Mouse (Mus musculus): ENCODE data around the gene AU022252. TPM values are rescaled to one million over a fixed set of nuclear protein-coding genes. Genes with fewer than 3 reads are reported as not detected.
A peak's percentile ranks its signal among the peaks of the same experiment; 100 is the strongest.

AU022252 gene
- total RNA-seq, 2 experiments from 2014 or later: 24.9 to 25.6 TPM

DNA sequence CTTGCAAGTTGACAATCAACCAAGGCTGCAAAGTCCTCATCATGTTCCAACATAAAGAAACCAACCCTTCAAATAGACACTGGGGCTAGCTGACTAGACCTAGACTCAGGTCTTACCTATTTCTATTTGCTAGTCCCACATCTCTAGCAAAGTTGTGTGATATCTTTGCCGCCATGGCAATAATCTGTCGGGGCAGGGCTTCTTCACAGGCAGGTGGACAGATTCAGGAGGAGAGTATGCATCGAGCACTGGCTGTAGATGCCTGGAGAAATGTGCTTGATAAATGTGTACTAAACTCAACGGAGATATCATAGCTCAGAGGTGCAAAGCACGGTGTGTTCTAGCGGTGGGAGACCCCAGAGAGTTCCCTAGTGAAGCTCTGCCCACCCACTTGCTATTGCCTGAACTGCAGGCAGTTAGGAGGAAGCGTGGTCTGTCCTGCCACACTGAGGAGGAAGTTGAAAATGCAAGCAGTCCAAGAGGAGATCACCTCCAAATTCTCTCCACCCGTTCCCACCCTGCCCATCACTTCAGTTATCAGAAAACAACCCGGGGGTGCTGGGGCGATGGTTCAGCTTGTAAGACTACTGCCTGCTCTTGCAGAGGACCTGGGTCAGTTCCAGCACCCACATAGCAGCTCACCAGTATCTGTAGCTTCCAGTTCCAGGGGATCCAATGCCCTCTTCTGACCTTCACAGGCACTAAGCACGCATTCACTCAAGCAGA, 44.3 kb downstream of the AU022252 start:
- DNase-seq: no peak

DNA sequence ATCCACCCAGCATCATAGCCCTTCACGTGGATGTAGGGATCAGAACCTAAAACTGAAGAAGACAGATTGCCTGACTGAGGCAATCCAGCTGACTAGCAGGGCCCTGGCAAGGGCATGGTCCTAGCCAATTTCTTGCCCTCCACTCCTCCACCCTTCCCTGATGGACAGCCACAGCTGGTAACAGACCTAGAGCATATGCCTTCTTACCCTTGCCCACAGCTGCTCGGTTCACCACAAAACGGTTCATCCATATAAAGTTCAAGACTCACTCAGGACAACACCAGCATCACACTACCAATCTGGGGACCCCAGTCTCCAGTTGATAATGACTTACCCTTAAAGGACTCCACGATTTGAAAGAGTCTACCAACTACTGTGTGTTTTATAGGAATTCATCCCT, 46.7 kb downstream of the AU022252 start:
- no peak for DNase-seq

- DNase-seq: no peak
Observed at GRCm38 (mm10) chr4:119183525-119183924, 49.0 kb downstream of the AU022252 start.

DNA sequence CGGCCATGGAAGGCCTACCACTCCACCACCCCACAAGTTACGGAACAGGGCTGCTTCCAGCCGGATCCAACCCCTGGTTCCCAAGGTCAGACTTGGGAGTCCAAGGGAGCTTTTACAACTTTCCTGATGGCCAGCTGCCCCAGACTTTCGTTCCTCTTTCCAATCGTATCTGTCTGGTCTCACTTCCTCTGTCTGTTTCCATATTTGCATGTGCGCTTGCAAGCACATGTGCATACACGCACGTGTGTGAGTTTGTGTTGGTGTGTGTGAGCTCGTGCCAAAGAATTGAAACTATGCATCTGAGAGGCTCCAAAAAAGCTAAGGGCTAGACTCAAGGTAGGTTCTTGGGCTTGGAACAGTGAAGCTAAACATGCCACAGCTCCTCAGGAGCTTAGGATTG, 51.1 kb downstream of the AU022252 start:
- DNase-seq: no peak

- DNase-seq: no peak
Observed at GRCm38 (mm10) chr4:119180133-119180707, 52.3 kb downstream of the AU022252 start.

DNA sequence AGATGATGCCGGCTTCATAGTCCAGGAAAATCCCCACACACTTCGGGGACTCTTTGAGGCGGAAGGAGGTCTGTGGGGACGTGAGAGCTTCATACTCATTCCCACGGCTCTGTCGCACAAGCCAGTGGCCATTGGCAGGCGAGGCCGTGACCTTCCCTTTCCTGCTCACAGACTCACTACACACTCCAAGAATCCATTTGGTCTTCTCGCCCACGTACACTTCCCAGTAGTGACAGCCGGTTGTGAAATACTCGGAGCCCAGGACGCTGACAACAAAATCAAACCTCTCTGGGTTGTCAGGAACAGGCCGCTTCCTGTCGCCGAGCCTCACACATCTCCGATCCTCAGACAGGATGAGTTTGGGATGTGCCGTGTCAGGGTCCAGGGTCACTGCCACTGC, 54.2 kb downstream of the AU022252 start:
- DNase-seq: no peak

GRCm38 (mm10) chr4:119177702-119178101, 54.8 kb downstream of the AU022252 start:
- no peak for DNase-seq

DNA sequence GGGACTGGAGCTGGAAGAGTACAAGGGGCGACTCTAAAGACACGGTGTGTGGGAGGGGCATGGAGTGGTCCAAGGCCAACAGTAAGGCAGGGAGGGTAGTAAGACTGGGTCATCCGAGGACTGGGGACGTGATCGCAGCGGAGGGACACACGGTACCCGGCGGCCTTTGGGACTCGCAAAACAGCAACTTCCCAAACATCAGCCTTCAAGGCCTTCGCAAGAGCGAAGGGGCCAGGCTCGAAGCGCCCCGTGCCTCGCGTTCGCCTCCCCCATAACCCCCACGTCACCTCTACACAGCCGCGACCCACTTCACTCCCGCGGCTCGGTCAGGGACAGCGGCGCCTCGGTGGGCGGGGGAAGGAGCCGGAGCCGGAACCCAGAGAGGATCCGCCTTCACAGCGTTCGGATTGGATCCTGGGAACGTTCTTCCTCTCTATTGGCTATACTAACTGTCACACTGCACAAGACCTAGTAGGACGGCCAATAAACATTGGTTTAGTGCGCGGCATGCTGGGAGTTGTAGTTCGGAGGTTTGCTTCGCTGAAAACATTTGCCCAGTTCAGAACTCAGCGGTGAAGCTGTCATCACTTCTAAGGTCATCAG, 58.6 kb downstream of the AU022252 start, which contains the start of gene Zfp691:
Gene Zfp691, minus strand, starts transcription at position 345 of the 603 bp plus-strand sequence.
- DNase-seq: peak; percentile 94

DNA sequence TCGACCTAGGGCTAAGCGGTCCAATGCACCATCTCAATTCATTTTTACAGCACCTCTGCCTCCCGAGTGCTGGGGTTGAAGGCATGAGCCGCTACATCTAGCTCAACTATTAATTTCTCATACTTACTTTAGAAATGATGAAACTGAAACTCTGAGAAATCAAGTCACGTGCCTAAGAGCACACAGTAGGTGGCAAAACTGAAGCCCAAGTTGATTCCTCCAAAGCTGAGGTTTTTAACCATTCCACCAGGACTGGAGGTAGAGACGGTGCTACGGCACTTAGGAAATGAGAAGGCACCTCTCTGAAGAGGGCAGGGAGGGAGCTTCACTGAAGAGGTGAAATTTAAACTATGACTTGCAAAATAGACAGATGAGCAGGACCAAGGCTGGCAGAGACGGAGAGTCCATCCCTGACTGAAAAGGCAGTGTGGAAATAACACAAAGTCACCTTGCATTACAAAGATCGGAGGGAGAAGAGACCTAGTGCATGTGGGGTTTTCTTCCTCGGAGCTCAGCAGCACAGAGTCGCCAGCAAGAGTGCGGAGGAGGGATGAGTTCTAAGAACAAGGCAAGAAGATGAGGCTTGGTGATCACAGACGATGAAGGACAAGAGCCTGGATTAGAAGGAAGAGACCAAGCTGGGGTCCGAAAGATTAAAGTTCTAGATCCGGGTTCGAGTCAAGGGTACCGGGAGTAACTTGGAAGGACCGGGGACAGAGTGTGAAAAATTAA, 59.4 kb downstream of the AU022252 start:
- no peak for DNase-seq

DNA sequence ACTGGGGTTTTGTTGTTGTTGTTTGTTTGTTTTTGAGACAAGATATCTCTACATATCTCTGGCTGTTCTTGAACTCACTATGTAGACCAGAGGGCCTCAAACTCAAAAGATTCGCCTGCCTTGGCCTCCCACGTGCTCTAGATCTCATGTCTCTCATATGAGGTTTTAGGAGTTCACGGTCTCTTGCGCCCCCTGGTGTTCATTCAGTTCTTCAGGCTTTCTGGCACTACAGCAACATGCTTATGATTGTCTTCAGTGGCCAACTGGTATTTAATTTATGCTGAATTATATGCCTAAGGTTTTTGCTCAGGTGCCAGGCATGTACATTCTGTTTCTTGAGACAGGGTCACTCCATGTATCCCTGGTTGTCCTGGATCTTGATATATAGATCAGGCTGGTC, 64.8 kb downstream of the AU022252 start:
- peak; percentile 89 for DNase-seq

GRCm38 (mm10) chr4:119167068-119167467, 65.4 kb downstream of the AU022252 start:
- no peak for DNase-seq

GRCm38 (mm10) chr4:119165916-119166315, 66.6 kb downstream of the AU022252 start:
- no peak for DNase-seq

GRCm38 (mm10) chr4:119162990-119163389, 69.5 kb downstream of the AU022252 start:
- DNase-seq: no peak

DNA sequence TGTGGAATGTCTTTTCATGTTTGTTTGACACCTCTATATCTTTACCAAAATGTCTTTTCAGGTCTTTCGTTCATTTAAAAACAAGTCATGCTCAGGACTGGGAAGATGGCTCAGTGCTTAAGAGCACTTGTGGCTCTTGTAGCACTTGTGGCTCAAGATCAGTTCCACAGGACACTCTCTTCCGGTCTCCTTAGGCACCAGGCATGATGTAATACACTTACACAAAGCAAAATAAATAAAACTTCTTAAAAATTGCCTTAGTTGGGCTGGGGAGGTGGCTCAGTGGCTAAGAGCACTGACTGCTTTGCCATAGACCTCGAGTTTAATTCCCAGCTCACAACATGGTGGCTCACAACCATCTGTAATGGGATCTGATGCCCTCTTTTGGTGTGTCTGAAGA, 71.2 kb downstream of the AU022252 start:
- no peak for DNase-seq

GRCm38 (mm10) chr4:119157891-119158290, 74.6 kb downstream of the AU022252 start:
- DNase-seq: no peak

DNA sequence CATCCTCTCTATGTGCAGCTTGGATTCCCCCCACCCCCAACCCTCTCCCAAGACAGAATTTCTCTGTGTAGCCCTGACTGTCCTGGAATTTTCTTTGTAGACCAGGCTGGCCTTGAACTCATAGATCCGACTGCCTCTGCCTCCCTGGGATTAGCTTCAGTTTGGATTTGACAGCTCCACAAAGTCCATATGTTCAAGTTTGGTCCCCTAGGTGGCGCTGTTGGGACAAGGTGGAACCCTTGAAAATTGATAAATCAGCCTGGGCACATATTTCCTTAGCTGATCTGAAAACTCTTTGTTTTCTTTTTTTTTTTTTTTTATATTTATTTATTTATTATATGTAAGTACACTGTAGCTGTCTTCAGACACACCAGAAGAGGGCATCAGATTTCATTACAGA, 75.3 kb downstream of the AU022252 start:
- peak; percentile 85 for DNase-seq

Other genes with a start within 250 kb of the AU022252 start
- 10 to 100 TPM in 1 of 2 experiments, 1 to 10 TPM in 1; 9.1 to 12.9 TPM for gene Slc2a1, start 124.0 kb downstream of the AU022252 start, total RNA-seq (2021)
- 10 to 100 TPM; 13.5 to 15.9 TPM for gene Zfp691, start 58.5 kb downstream of the AU022252 start, total RNA-seq (2021)
- 1 to 10 TPM; 4.9 to 7.5 TPM for gene Ermap, start 42.7 kb downstream of the AU022252 start, total RNA-seq (2021)
- 10 to 100 TPM; 24.6 to 27.8 TPM for gene Svbp, start 37.4 kb downstream of the AU022252 start, total RNA-seq (2021)
- gene Tmem269, start 14.5 kb downstream of the AU022252 start, total RNA-seq (2021): under 1 TPM; 0.27 to 0.39 TPM
- gene P3h1, start 203 bp upstream of the AU022252 start, total RNA-seq (2021): 10 to 100 TPM; 26.2 to 29.3 TPM
- under 1 TPM; 0.54 to 0.64 TPM for gene Cldn19, start 22.7 kb upstream of the AU022252 start, total RNA-seq (2021)
- gene Ybx1, start 61.9 kb upstream of the AU022252 start, total RNA-seq (2021): 100 to 1,000 TPM; 521 to 559 TPM
- gene Ppih, start 87.8 kb upstream of the AU022252 start, total RNA-seq (2021): 10 to 100 TPM; 20.3 to 26.3 TPM
- 10 to 100 TPM in 1 of 2 experiments, 1 to 10 TPM in 1; 6.7 to 10.5 TPM for gene Ccdc30, start 182.8 kb upstream of the AU022252 start, total RNA-seq (2021)
- gene Ppcs, start 189.7 kb upstream of the AU022252 start, total RNA-seq (2021): 10 to 100 TPM; 28.8 to 33.2 TPM
- 1 to 10 TPM; 1.9 to 2.6 TPM for gene Zmynd12, start 190.1 kb upstream of the AU022252 start, total RNA-seq (2021)